Mouse (Mus musculus) B cell, adult 2 months (primary cell): ENCODE data around the gene Acbd6.

Experiments used
- DNase-seq, 2 experiments: peaks; one replicate each; pipeline ENCODE4 v3.0.0; 2022

Gene Acbd6

GRCm38 (mm10) chr1:155558012-155558842 lies at the start of gene Acbd6:
Acbd6 (plus strand) TSS chr1:155558120.
- DNase-seq: peak; percentile 86

- DNase-seq: no peak
These were observed 47.7 kb upstream of the Acbd6 start for GRCm38 (mm10) chr1:155510263-155510662.

GRCm38 (mm10) chr1:155515866-155516265 lies 42.1 kb upstream of the Acbd6 start:
- no peak for DNase-seq

- DNase-seq: peak; percentile 75 to 77
These were observed 41.3 kb upstream of the Acbd6 start for GRCm38 (mm10) chr1:155516594-155516993.

- no peak for DNase-seq
These were observed 40.9 kb upstream of the Acbd6 start for GRCm38 (mm10) chr1:155517060-155517459.

GRCm38 (mm10) chr1:155520285-155520684 lies 37.6 kb upstream of the Acbd6 start:
- no peak for DNase-seq

GRCm38 (mm10) chr1:155522493-155522892 lies 35.4 kb upstream of the Acbd6 start:
- DNase-seq: no peak

- no peak for DNase-seq
These were observed 31.7 kb upstream of the Acbd6 start for GRCm38 (mm10) chr1:155526176-155526575.

GRCm38 (mm10) chr1:155527027-155527786 lies 30.7 kb upstream of the Acbd6 start:
- DNase-seq: no peak

- DNase-seq: no peak
These were observed 30.1 kb upstream of the Acbd6 start for GRCm38 (mm10) chr1:155527787-155528158.

- DNase-seq: no peak
These were observed 29.4 kb upstream of the Acbd6 start for GRCm38 (mm10) chr1:155528405-155529119.

- DNase-seq: no peak
These were observed 28.6 kb upstream of the Acbd6 start for GRCm38 (mm10) chr1:155529120-155529963.

GRCm38 (mm10) chr1:155530561-155531457 lies 27.1 kb upstream of the Acbd6 start:
- peak; percentile 10 to 15 for DNase-seq

GRCm38 (mm10) chr1:155532396-155532795 lies 25.5 kb upstream of the Acbd6 start:
- DNase-seq: no peak

GRCm38 (mm10) chr1:155532833-155533688 lies 24.9 kb upstream of the Acbd6 start:
- no peak for DNase-seq

- no peak for DNase-seq
These were observed 24.3 kb upstream of the Acbd6 start for GRCm38 (mm10) chr1:155533689-155533965.

- DNase-seq: peak; percentile 60 to 62
These were observed 20.8 kb upstream of the Acbd6 start for GRCm38 (mm10) chr1:155537005-155537642.

- no peak for DNase-seq
These were observed 19.9 kb upstream of the Acbd6 start for GRCm38 (mm10) chr1:155538006-155538405.

- DNase-seq: no peak
These were observed 293 bp upstream of the Acbd6 start for GRCm38 (mm10) chr1:155557642-155558011.

- DNase-seq: no peak
These were observed 2.1 kb downstream of the Acbd6 start for GRCm38 (mm10) chr1:155560021-155560420.
